Comparison of ENCODE assay signal across 17 mouse cellular contexts in the genomic region with DNA sequence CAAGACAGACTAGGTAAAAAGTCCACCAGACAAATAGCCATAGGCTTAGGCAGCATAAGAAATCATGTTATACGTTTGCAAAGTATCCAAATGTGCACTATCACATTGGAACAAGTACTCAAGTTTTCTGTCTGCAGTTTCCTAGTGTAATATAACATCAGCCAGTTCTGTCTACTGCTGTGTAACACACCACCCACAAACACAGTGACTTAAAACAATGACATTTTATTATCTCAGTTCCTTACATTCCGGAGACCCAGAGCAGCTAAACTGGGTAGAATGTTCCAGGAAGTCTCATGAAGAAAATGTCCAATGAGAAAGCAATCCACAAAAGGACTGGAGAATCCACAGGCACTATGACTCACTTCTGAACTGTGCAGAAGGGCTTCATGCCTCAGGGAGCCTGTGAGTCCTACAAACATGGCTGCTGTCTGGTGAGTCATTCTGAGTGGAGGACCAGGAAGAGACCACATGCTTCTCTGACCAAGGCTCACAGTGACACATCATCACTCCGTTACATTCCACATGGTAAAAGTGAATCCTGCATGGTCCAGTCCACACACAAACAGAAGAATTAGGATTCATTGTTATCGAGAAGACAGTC. TPM values are rescaled to one million over a fixed set of nuclear protein-coding genes. Genes with fewer than 3 reads are reported as not detected.
DNase-seq lines count a peak whose midpoint lies in the region; ATAC-seq lines count a peak whose summit lies in the region.
"Had no signal": no experiment of that assay in that cellular context is flagged by ENCODE, and none has a peak within 500 bp of the region (broad histone marks: within the 10 kb centered on the region; RNA-seq: fewer than 3 reads in every experiment).

No protein-coding gene starts in this region.

- H3K4me1 ChIP-seq in heart, embryonic 11.5 days (ENCODE audit: control insufficient read depth, insufficient read depth, low read length), result 0 out of 2 replicates have a peak, but pooled peaks cover 3% of the 10 kb centered on the region
- H3K4me1 ChIP-seq in megakaryocyte, embryonic 14.5 days, result peaks cover 58% of the 10 kb centered on the region
- no peaks in the 10 kb centered on the region for H3K4me1 ChIP-seq in stomach, embryonic 14.5 days (ENCODE audit: control insufficient read depth, insufficient read depth, low read length)
- H3K4me1 ChIP-seq in hindbrain, embryonic 14.5 days (replicated peaks; ENCODE audit: control insufficient read depth, insufficient read depth, low read length), result no peaks in the 10 kb centered on the region
- H3K4me1 ChIP-seq: limb, embryonic 12.5 days had no signal

- no peaks in the 10 kb centered on the region for H3K27me3 ChIP-seq in heart, embryonic 11.5 days (ENCODE audit: control insufficient read depth, insufficient read depth, low read length)
- H3K27me3 ChIP-seq in megakaryocyte, embryonic 14.5 days (replicated peaks), result no peaks in the 10 kb centered on the region
- no peaks in the 10 kb centered on the region for H3K27me3 ChIP-seq in stomach, embryonic 14.5 days (ENCODE audit: control insufficient read depth, insufficient read depth, low read length)
- H3K27me3 ChIP-seq in hindbrain, embryonic 14.5 days (ENCODE audit: control insufficient read depth, insufficient read depth, low read length), result no peaks in the 10 kb centered on the region

- H3K9ac ChIP-seq in heart, embryonic 11.5 days (ENCODE audit: low read depth, low read length), result no peak overlapping the region
- no peak overlapping the region for H3K9ac ChIP-seq in stomach, embryonic 14.5 days (replicated peaks; ENCODE audit: low read depth, low read length)
- H3K9ac ChIP-seq in hindbrain, embryonic 14.5 days, result no peak overlapping the region
- H3K9ac ChIP-seq: limb, embryonic 12.5 days had no signal

- no peaks in the 10 kb centered on the region for H3K9me3 ChIP-seq in heart, embryonic 11.5 days (replicated peaks; ENCODE audit: control insufficient read depth, low read length)
- H3K9me3 ChIP-seq in megakaryocyte, embryonic 14.5 days, result no peaks in the 10 kb centered on the region
- no peaks in the 10 kb centered on the region for H3K9me3 ChIP-seq in stomach, embryonic 14.5 days (ENCODE audit: control insufficient read depth, low read depth, low read length)
- H3K9me3 ChIP-seq in hindbrain, embryonic 14.5 days (ENCODE audit: control insufficient read depth, low read length), result no peaks in the 10 kb centered on the region
- H3K9me3 ChIP-seq: limb, embryonic 12.5 days had no signal

- ATAC-seq in heart, embryonic 11.5 days (replicated peaks; ENCODE audit: insufficient number of reproducible peaks, low FRiP score, low TSS enrichment), result no peak; the same call in 1 of the 2 replicates
- no peak for ATAC-seq in megakaryocyte, adult 5-6 weeks (ENCODE audit: poor library complexity, severe bottlenecking)
- ATAC-seq in stomach, embryonic 14.5 days (ENCODE audit: insufficient number of reproducible peaks, insufficient read depth, low FRiP score, low read depth), result peak; percentile 67; the same call in 1 of the 2 replicates
- no peak for ATAC-seq in hindbrain, embryonic 14.5 days (ENCODE audit: low FRiP score)
- ATAC-seq: forebrain, embryonic 14.5 days had no signal

- WGBS in heart, embryonic 11.5 days (ENCODE audit: insufficient replicate concordance), result 58% methylated on average over 4 of the region's 4 CpGs
- WGBS in stomach, embryonic 14.5 days, result 83% methylated on average over 4 of the region's 4 CpGs
- 91% methylated on average over 4 of the region's 4 CpGs for WGBS in hindbrain, embryonic 14.5 days

- H3K27ac ChIP-seq in heart, embryonic 11.5 days (ENCODE audit: low read depth, low read length), result peak overlapping the region; percentile 10; the same call in 1 of the 2 replicates
- no peak overlapping the region for H3K27ac ChIP-seq in stomach, embryonic 14.5 days (ENCODE audit: low read length)
- H3K27ac ChIP-seq in hindbrain, embryonic 14.5 days, result no peak overlapping the region
- H3K27ac ChIP-seq: limb, embryonic 12.5 days had no signal

- DNase-seq in heart, postnatal 4 days, result no peak
- peak; percentile 60 for DNase-seq in brain, adult 2 months (ENCODE audit: low read depth, low spot score)
- DNase-seq in spleen, postnatal 36 days (ENCODE audit: low spot score in 2 of 2), result no peak
- no peak for DNase-seq in hindbrain, embryonic 14.5 days (ENCODE audit: low spot score)
- DNase-seq: cerebellum, adult 11-12 months; gastrocnemius, postnatal 36 days; kidney, adult 18-20 months; layer of hippocampus, adult 9-11 months; lung, postnatal 36 days; spleen, adult 18-20 months; thymus, postnatal 36 days had no signal

- H3K4me2 ChIP-seq in heart, embryonic 11.5 days, result no peak overlapping the region
- H3K4me2 ChIP-seq in stomach, embryonic 14.5 days (replicated peaks; ENCODE audit: low read depth, low read length), result no peak overlapping the region
- no peak overlapping the region for H3K4me2 ChIP-seq in hindbrain, embryonic 14.5 days (replicated peaks)
- H3K4me2 ChIP-seq: limb, embryonic 12.5 days had no signal

- H3K36me3 ChIP-seq in heart, embryonic 11.5 days (ENCODE audit: control insufficient read depth, insufficient read depth, low read length), result no peaks in the 10 kb centered on the region
- no peaks in the 10 kb centered on the region for H3K36me3 ChIP-seq in megakaryocyte, embryonic 14.5 days (replicated peaks; ENCODE audit: low read length)
- no peaks in the 10 kb centered on the region for H3K36me3 ChIP-seq in stomach, embryonic 14.5 days (ENCODE audit: control insufficient read depth, insufficient read depth, low read length)
- H3K36me3 ChIP-seq in hindbrain, embryonic 14.5 days (replicated peaks; ENCODE audit: control insufficient read depth, insufficient read depth), result no peaks in the 10 kb centered on the region
- H3K36me3 ChIP-seq: limb, embryonic 12.5 days had no signal

- no peak overlapping the region for H3K4me3 ChIP-seq in heart, embryonic 11.5 days (ENCODE audit: low read depth, low read length)
- H3K4me3 ChIP-seq in megakaryocyte, embryonic 14.5 days (replicated peaks), result peak overlapping the region; percentile 62
- no peak overlapping the region for H3K4me3 ChIP-seq in stomach, embryonic 14.5 days (ENCODE audit: low read depth, low read length)
- no peak overlapping the region for H3K4me3 ChIP-seq in hindbrain, embryonic 14.5 days (replicated peaks; ENCODE audit: low read length)
- H3K4me3 ChIP-seq: limb, embryonic 12.5 days had no signal

RNA-seq across cellular contexts. Expression of a gene that starts 24.0 kb away (rescaled TPM):
- 54.4 and 62.4 TPM in 2 replicates for polyA plus RNA-seq in heart, embryonic 11.5 days (2014; fragmentation: Nextera tagmentation; extraction: Ambion mirVana)
- 10 to 100 TPM; 62.0 to 68.7 TPM for total RNA-seq in heart, postnatal 4 days (2021)
- 51.6 and 132 TPM in 2 replicates for polyA plus RNA-seq in megakaryocyte, embryonic 14.5 days (2012; ENCODE audit: insufficient read depth, low replicate concordance)
- total RNA-seq in megakaryocyte, adult 5-6 weeks (2015), result 160 and 180 TPM in 2 replicates
- total RNA-seq in megakaryocyte, adult 5-6 weeks (2017), result 192 and 198 TPM in 2 replicates
- 87.3 and 90.3 TPM in 2 replicates for polyA plus RNA-seq in stomach, embryonic 14.5 days (2014; fragmentation: Nextera tagmentation; extraction: Ambion mirVana)
- polyA plus RNA-seq in hindbrain, embryonic 14.5 days (2014; fragmentation: Nextera tagmentation; extraction: Ambion mirVana), result 77.8 and 86.1 TPM in 2 replicates
